Mouse (Mus musculus): Measurements from ENCODE around the gene Olfr780.
"Not testable (repeated sequence)": the region's sequence is repeated elsewhere in the genome, so short reads cannot be mapped to it uniquely, and the experiment has no call there.

Olfr780 gene

DNA sequence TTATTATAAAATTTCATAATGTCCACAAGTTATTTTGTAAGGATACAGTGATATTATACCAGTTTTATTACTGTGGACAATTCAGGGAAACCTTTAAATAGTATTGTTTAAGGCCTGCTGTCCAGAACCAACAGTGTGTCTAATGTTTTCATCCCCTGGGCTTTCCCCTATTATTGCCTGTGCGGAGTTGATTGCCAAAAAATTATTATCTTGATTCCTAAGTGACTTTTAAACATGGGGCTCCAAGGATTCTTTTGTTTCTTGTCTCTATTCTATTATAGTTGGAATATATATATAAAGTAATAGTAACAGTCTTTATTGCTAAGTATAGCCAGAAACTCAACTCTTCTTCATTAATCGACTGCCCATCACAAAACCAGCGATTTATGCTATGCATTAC lies at the start of gene Olfr780:
Gene Olfr780 (plus strand): TSS at position 301 of the 400 bp plus-strand sequence.
- no peak for DNase-seq (ENCODE audit: low spot score)

DNA sequence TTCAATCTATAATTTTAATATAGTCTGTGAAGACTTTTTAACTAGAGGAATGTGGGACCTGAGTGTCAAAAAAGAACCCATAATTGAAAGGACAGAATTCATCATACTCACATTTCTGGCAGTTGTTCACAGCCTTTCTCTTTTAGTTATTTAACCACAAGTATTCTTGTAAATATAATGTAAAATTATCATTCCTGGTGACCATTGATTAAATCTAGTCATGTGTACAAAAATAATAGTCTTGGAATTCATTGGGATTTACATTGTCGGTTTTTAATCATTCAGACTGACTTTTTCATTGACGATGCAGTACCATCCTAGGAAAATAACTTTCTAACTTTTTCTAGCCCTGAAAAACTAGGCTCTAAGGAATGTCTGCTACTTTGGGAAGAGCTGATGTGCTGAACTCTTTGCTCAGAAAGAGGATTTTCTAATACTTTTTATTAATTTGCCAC lies 46.8 kb upstream of the Olfr780 start, which contains the start of gene Olfr777:
Gene Olfr777 (minus strand): TSS at position 405 of the 455 bp plus-strand sequence.
- no peak for DNase-seq (ENCODE audit: low spot score)

DNA sequence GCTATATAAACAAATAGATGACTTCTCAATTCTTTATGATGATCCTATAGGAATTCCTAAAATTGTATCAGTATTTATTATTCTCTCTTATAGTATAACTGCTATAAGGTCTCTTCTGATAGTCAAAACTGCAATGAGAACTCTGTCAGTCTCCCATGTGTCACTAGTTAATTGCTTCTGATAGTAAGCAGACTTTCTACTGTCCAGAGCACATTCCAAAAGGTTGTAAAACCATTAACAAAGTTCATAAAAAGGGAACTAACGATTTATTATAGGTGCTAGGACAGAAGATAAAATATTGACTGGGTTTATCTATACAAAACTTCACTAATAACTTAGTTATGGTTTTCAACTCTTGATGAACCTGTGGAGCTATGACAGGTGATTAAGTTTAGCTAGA lies 4.9 kb upstream of the Olfr780 start:
- DNase-seq (ENCODE audit: low spot score): not testable (repeated sequence)

DNA sequence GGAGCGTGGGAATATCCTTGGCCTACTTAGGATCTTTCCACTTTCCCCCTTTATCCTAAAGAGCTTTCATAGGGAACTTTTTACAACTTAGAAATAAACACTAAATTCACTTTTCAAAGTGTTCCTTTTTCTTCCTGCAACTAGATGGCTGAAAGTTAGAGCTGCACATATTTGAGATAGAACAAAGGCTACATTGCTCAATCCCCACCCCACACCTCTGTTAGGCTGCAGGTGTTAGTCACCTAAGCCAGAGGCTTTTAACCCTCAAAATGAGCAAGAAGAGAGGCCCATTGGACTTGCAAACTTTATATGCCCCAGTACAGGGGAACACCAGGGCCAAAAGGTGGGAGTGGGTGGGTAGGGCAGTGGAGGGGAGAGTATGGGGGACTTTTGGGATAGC lies 4.4 kb upstream of the Olfr780 start:
- DNase-seq (ENCODE audit: low spot score): not testable (repeated sequence)

DNA sequence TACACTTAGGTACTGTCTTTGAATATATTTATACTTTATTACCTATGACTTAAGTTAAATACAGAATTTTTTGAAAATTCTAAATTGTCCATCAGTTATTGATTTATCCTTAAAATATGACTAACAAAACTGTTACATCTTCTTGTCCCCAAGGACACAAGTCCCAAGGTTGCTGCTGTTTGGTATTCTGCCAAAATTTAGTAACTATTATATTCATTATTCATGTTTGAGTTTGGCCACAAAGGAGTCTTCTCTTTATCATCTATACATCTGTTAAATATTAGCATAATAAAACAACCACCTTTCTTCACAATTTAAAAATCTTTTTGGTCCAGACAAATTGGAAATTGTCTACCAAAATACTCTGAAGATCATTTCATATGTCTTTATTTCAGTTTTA lies 10.6 kb downstream of the Olfr780 start, which contains the start of gene Olfr781:
Gene Olfr781 (plus strand): TSS at position 301 of the 400 bp plus-strand sequence.
- no peak for DNase-seq (ENCODE audit: low spot score)

DNA sequence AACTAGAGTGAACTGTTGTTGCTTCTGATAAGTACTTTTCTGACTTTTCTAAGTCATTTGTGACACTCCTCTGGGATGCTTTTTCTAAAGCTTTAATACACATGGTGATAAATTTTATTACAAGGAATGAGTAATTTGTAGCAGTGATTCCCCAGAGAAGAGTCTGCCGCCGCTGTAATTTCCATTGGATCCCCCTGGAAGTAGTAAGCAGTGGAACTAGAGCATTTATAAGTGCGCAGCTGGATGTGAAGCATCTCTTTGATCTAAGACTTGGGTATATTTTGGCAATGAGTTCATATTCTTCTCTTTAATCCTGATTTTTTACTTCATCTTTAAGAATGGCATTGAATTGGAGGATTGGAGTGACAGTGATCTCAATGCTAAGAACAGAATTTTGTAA lies 30.6 kb downstream of the Olfr780 start, which contains the start of gene Olfr782:
Gene Olfr782 (plus strand): TSS at position 301 of the 400 bp plus-strand sequence.
- no peak for DNase-seq (ENCODE audit: low spot score)

DNA sequence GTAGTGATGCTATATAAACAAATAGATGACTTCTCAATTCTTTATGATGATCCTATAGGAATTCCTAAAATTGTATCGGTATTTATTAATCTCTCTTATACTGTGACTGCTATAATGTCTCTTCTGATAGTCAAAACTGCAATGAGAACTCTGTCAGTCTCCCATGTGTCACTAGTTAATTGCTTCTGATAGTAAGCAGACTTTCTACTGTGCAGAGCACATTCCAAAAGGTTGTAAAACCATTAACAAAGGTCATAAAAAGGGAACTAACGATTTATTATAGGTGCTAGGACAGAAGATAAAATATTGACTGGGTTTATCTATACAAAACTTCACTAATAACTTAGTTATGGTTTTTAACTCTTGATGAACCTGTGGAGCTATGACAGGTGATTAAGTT lies 34.6 kb downstream of the Olfr780 start:
- DNase-seq (ENCODE audit: low spot score): not testable (repeated sequence)

DNA sequence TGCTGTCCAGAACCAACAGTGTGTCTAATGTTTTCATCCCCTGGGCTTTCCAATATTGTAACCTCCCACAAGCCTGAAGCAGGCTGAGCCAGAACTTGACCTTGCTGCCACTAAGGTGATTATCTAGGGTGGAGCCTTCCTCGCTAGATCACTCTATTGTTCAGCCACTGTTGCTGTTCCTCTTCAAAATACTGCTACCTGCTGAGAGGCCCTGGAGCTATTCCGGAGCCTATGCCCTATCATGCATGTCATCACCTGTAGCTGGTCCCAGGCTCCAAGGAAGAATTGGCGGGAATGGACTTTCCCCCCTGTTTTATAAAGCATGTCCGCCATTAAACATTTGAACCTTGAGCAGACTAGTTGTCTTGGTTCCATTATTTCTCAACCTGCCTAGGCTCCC lies 38.6 kb downstream of the Olfr780 start:
- DNase-seq (ENCODE audit: low spot score): not testable (repeated sequence)

DNA sequence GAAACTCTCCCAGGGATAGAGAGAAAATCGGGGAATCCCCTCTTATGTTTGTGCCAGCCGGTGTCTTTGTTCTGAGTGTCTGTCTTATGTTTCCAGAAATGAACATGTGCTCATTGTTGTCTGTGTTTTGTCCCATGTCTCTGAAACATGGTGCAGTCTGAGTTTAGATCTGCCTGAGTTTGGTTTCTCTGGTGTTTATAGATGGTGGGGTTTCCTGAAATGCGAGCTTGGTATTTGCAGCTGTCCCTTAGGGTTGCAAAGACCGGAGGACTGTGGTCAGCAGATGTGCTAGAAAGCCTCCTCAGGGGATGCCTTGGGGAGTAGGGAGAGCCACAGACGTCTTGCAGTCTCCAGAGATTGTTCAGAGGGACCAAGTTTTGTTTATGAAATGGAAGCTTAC lies 39.4 kb downstream of the Olfr780 start:
- DNase-seq (ENCODE audit: low spot score): no peak
